Comparison of ENCODE assay signal across 17 mouse cellular contexts in genomic region chr10:56962096-56962807, GRCm38 (mm10).
"Had no signal": no experiment of that assay in that cellular context is flagged by ENCODE, and none has a peak within 500 bp of the region (broad histone marks: within the 10 kb centered on the region; RNA-seq: fewer than 3 reads in every experiment).

No protein-coding gene starts in this region.

- ATAC-seq: liver, embryonic 12.5 days had no signal

- H3K27me3 ChIP-seq: kidney, embryonic 15.5 days; limb, embryonic 15.5 days; liver, embryonic 12.5 days; neural tube, embryonic 15.5 days had no signal

- H3K9ac ChIP-seq: kidney, embryonic 15.5 days; limb, embryonic 15.5 days; liver, embryonic 12.5 days; lung, embryonic 14.5 days; neural tube, embryonic 15.5 days had no signal

- DNase-seq: kidney, adult 2 months; kidney, postnatal 14 days; layer of hippocampus, adult 9-11 months; lung, embryonic 14.5 days; lung, postnatal 10 days; lung, postnatal 4 days; midbrain, embryonic 14.5 days; right cerebral cortex, postnatal 4 days; spleen, adult 18-20 months; thymus, adult 2 months; thymus, postnatal 25 days had no signal

- H3K4me3 ChIP-seq: kidney, embryonic 15.5 days; limb, embryonic 15.5 days; liver, embryonic 12.5 days; midbrain, embryonic 10.5 days; myocyte; neural tube, embryonic 15.5 days had no signal

- H3K4me2 ChIP-seq: kidney, embryonic 15.5 days; limb, embryonic 15.5 days; liver, embryonic 12.5 days; lung, embryonic 14.5 days; neural tube, embryonic 15.5 days had no signal

- H3K36me3 ChIP-seq: kidney, embryonic 15.5 days; limb, embryonic 15.5 days; liver, embryonic 12.5 days; midbrain, embryonic 10.5 days; neural tube, embryonic 15.5 days had no signal

- H3K27ac ChIP-seq: kidney, embryonic 15.5 days; limb, embryonic 15.5 days; liver, embryonic 12.5 days; midbrain, embryonic 10.5 days; neural tube, embryonic 15.5 days had no signal

- H3K4me1 ChIP-seq: kidney, embryonic 15.5 days; limb, embryonic 15.5 days; liver, embryonic 12.5 days; midbrain, embryonic 10.5 days; neural tube, embryonic 15.5 days had no signal

- H3K9me3 ChIP-seq: kidney, embryonic 15.5 days; limb, embryonic 15.5 days; liver, embryonic 12.5 days; midbrain, embryonic 10.5 days; neural tube, embryonic 15.5 days had no signal
